Mouse (Mus musculus) cerebral cortex, adult 2 months (tissue): Measurements from ENCODE around the gene Fam213b.

Source experiments
- WGBS: fragments of 180-500 bp; shearing (Covaris S2); methylation state at CpG from one replicate; pipeline ENCODE4 v1.1.7; 2018; 5-methylcytosine and 5-hydroxymethylcytosine counted together

Fam213b gene

DNA sequence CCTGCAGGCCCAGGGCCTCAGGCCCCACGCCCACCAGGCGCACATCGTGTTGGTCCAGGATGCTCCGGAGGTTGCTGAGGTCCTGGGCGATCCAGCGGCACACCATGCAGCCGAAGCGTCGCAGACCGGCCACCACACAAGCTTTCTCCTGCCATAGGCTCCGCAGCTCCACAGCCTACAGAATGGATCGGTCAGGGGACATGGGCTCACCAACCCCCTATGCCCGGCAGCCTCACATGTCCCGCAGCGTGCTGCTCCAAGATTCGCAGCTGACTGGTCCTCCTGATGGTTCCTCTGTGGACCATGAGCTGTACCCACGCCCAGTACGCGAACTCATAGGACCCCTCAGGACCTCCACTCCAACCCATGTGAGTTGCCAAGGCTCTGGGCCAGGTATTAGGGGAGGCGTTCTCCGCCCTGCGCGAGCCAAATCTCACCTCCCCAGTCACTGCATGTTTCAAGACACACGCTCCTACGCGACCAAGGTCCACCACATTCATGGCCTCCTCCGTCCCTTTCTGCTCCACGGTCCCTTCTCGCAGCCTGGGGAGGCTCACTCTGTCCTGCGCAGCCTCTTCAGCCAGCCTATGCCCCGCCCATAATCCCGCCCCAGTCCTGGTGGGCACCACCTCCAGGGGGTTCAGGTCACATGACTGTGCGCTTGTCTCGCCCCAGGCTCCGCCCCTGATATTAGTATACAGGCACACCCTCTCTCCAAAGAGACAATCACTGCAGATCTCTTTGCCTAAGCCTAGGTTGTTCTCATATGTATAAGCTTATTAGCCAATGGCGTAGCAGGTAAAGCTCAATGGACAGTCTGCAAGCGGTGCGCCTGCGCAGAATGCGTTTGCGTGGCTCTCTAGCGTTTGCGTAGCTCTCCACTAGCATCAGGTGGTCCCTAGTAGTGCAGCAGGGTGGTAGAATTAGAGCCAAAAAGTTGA, at the start of gene Fam213b:
Gene Fam213b, minus strand, starts transcription at position 630 of the 941 bp plus-strand sequence.
- 2% methylated on average over 43 of the region's 43 CpGs for WGBS

DNA sequence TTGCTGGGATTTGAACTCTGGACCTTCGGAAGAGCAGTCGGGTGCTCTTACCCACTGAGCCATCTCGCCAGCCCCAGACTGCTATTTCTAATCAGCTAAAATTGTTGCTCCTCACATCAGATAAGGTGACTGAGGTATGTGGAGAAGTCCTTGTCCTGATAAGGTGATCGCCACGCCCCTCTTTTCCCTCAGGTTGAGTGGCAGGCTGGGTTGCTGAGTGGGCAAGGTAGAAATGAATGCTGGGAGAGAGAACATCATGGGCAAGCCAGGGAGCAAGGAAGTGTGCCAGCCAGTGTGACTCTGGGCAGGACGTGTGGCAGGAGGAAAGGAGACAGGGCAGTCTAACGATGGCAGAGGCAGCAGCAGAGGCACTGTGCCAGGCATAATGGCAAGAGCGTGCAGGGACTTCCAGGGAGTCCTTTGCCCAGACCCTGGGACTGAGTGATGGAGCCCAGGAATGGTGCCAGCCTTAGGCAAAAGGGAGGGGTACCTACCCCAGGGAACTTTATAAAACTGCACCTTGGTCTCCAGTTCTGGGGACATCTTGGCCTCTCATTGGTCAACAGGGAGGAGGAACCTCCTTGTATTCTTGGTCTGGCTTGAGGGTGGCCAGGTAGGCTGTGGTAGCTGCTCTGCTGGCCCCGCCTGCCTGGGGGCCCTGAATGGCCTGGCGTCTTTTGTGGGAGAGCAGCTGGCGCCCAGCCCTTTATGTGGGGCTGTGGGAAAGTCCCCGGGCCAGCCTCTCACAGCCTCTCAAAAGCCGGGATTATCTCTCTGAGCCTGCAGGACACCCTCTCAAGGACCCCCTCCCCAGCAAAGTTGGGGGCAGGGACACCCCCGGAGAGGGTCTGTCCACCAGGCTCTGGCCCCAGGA, 49.4 kb upstream of the Fam213b start:
- WGBS: 38% methylated on average over 14 of the region's 14 CpGs

DNA sequence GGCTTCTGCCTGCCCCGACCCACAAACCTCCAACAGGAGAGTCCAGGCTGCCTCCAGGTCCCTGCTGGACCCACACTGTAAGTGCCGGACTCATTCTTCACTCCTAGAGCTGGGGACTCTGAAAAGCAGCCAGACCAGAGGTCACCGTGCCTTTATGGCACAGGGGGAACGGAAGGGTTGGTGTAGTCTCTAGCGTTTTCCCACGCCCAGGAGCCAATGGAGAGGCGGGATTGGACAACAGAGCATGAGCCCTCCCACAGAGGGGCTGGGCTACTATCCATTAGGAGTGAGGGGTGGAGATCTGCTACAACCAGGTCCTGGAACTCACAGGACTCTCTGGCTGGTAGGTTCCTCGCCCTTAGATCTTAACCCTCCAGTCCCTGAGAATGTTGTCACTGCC, 47.4 kb upstream of the Fam213b start:
- 9% methylated on average over 8 of the region's 8 CpGs for WGBS

DNA sequence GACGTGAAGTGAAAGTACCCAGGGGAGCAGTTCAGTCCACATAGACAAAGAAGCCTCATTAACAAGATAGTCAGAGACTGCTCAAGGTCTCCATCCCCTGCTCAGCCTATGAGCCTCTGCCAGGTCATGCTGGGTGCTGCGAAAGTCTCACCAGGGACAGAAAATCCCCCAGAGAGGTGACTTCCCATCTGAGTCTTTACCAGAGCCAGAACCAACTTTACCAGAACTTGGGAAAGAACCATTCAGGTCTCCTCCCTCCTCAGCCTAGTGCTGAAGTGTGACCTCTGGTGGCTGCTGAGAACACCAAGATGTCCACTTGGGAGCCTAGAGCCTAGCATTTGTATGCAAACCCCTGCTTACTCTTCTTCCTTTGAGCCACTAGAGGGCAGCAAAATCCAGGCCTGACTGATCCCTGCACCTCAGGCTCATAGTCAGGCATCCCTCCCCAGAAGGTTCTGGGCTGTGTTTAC, 45.2 kb upstream of the Fam213b start:
- WGBS: 49% methylated on average over 2 of the region's 2 CpGs

DNA sequence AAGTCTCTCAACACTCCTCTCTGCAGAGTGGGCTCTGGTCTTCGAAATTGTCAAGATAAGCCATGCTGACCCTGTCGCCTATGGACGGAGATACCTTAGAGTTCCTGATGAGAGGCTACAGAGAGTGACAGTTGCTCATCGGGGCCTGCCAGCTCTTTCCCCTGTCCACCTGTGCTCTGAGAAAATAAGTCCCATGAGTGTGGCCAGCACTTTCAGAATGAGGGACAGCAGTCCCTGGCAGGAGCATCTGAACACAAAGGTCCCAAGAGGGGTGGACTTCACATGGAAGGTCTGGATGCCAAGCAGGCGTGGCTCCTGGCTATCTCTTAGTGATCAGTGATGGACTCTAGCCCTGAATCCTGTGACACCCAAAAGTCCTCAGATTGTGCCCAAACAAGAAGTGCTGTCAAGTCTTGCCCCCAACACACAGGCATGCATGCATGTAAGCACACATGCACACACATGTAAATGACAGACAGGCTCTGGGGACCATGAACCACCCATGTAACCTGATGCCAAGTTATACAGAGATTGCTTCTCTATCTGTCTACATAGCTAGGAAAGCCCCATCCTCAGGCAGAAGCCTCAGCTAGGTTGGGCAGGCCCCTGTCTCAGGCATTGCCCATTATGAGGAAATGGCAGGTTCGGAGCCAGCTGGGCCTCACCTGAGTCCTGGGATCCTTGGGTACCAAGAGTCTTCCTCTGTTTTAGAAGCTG, 44.5 kb upstream of the Fam213b start:
- 96% methylated on average over 6 of the region's 6 CpGs for WGBS

DNA sequence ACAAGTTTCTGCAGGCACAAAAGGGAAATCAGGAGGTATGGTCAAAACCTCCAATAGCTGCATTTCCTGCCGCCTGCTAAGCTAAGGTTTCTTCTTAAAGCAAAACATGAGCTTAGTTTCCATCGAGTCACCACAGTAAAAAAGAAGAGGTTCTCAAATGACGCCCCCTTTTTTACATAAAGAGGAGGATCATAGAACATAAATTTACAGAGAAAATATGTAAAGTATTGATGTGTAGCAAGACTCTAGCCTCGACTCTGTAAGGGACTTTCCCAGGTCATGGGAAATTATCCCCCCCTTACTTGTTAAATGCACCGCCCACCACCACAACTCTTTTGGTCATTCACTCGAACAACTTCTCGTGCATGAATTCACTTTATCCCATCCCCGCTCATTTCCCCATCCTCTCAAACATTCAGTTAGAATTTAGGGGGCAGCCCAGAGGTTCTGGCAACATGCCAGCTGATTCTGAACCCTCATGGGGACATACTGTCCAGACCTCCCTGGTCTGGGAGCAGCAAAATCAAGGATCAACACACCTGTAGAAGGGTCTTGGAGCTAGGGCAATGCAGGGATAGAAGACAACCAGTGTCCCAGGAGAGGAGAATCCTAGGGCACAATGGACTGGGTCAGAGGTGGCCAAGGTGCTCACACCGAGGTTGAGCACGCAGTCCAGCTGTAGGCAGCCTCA, 43.8 kb upstream of the Fam213b start:
- WGBS: 82% methylated on average over 10 of the region's 10 CpGs

DNA sequence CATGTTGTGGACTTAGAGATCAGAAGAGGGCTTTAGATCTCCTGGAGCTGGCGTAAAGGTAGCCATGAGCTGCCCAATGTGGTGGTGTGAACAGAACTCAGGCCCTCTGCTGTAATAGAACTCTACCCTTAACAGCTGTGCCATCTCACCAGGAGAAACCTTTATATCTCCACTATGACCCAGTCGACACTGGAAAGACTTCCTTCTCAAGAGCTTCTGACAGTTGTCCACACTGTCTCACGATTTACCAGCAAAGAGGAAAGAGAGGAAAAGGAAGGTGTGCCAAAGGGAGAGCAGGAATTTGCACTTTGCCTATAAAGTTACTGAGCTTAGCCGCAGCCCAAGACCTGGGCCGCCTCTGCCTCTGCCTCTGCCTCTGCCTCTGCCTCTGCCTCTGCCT, 42.9 kb upstream of the Fam213b start:
- 96% methylated on average over 4 of the region's 5 CpGs for WGBS

DNA sequence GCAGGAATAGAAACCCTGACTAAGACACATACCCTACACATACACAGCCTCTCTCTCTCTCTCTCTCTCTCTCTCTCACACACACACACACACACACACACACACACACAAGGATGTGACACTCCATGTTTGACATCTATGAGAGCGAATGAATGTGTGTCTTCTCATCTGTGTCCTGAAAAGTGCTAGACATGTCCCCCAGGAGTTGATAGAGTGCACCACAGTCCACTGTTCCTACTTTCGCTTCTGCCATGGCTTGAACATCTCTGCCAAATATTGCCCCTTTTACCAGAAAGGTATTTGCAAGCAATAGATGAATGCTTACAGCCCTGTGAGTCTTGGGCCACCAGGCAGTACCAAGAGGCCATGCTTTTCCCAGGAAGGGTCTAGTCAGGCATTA, 41.2 kb upstream of the Fam213b start:
- WGBS: 95% methylated on average over 2 of the region's 2 CpGs

DNA sequence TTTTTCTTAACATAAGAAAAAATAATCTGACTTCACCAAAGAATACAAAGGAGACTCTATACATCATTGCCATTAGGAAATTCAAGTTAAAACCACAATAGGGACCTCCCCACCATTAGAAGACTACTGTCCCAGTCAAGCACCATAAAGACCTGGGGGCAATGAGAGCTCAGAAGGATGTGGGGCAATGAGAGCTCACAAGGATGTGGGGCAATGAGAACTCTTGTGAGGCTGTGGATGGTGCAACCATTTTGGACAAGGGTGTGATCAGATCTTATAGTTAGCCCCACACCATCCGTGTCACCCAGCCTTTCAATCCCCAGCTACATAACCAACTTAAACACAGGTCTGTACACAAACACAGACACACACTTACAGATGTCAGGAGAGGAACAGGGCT, 38.8 kb upstream of the Fam213b start:
- WGBS: 88% methylated on average over 1 of the region's 1 CpGs

DNA sequence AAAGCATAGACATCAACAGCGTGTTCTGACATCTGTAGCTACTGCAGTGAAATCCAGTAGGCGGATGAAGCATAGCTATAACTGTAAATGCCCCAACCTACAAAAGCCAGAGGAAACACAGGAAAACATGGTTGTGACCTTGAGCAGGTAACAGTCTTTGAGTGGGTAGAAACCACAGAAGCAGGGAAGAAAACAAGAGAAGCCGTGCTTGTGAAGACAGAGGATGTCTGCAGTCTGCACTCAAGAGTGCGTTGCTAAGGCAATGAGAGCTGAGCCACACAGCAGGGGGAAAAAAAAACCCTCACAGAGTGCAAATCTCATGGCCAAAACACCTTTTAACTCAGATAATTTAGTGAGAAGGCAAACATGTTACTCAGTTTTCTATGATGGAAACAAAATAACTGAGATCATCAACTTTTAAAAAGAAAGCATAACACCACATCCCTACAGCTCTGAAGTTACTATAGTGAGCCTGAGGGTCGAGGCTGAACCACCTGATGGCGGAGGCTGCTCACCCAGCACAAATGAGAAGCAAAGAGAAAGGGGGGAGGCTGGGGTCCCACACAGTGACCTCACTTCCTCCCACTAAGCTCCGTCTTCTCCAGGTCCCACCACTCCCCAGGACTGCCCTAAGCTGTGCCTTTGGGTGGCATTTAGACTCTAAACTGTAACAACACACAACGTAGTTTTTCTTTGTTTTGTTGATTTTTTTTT, 37.8 kb upstream of the Fam213b start:
- WGBS: 64% methylated on average over 8 of the region's 8 CpGs

DNA sequence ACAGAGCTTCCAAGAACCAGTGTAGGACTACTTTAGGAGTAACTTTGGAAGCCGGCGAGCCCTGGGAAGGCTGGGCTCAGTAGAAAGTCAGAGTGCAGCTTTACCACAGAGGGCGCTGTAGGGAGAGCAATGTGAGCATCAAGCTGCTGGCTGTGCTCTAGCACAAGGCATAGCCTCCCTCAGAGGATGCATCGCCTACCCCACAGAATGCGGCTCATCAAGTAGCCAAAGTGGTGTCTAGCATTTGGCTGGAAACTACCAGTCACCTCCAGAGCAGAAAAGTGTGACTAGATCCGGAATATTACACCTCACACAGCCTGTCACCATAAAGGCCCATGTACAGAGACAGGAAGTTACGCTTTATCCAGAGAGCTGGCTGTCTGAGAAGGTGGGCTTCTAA, 36.9 kb upstream of the Fam213b start:
- WGBS: 85% methylated on average over 7 of the region's 7 CpGs

DNA sequence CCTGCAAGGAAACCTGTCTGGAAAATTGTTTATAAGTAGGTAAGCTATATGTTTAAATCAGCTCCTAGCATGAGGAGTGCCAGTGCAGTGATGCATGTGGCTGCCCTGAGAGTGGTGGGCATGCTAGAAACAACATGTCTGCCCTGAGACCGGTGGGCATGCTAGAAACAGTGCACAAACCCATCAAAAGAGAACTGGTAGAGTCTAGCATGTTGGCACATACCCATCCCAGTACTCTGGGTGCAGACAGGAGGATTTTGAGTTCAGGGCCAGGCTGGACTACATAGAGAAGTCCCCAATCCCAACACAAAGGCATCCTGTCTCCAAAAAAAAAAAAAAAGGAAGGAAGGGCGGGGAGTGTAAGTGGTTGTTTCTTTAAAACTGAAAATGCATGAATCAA, 35.9 kb upstream of the Fam213b start:
- 98% methylated on average over 2 of the region's 2 CpGs for WGBS

DNA sequence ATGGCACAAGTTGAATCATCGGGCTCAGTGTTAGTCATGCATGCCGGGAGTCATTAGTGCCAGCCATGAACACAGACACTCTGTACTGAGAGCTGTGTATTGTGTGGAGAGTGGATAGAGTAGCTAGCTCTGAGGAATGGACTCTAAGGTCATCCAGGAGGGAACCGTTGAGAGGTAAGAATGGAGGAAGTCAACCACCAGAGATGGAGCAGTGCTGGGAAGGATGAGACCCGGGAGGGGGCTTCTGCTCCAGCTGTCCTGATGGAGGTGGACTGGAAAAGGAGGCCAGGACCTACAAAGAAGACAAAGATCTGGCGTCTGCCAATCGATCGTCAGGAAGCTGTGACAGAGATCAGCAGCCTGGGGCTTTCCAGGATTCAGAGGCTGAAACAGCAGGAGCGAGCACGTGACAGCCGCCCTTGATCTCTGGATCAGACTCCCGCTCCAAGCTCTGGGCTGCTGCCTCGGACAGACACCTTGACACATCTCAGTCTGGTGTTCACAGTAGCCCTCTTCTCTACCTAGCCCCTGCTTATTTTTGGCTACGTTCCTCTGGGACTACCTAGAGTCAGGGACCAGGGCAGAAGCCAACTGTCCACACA, 34.5 kb upstream of the Fam213b start:
- WGBS: 65% methylated on average over 13 of the region's 13 CpGs

DNA sequence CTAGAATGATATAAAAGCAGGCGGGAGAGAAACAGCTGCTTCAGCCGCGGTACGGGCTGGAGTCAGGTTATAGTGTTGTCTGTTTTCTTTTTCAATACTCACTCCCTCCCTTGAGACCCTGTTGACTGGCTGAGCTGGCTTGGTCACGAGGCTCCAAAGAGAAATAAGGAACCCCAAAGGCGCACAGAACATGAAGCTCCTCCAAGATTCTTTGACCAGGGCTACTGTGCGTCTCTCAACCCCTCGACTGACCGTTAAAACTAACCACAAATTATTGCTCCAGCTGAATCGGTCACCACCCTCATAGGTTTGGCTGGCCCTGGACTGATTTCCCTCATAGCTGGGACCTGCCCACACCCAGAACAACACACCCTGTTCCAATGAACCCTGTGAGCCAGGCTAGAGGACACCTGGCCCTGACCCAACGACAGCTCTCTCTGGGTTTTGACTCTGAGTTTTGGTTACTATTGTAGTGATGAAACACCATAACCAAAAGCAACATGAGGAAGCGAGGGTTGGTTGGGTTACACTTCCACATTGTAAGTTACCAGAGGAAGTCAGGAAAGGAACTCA, 30.2 kb upstream of the Fam213b start:
- 77% methylated on average over 12 of the region's 12 CpGs for WGBS

DNA sequence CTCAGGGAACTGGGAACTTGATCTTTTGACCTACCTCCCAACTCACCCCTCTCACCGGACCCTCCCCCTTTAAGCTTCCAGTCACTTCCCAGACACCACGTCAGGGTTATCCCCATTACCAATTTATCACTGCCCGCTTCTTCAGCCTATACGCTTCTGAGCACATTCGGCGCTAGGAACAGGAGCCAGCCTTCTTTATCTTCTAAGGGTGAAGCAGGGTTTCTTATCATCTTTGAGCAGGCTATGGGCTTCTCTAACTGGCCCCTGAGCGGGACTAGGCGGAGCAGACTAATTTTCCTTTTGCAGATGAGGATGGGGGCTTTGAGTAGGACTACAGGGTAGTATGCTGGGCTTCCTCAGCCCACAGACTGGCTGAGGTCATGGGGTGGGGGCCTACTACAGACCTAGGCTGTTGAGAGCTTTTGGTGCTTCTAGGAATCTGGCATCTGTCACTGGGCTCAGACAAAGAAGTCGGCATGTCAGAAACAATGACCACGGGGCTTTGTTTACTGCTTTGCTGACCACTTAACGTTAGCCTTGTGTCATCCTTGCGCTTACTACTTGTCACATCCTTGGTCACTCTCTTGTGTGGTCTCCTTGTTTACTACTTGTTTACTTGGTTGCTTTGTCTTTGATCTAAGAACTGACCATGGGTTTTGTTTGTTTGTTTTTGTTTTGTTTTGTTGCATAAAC, 29.6 kb upstream of the Fam213b start, which contains the start of gene Tnfrsf14:
Gene Tnfrsf14, minus strand, starts transcription at position 169 of the 693 bp plus-strand sequence.
- 82% methylated on average over 12 of the region's 12 CpGs for WGBS

DNA sequence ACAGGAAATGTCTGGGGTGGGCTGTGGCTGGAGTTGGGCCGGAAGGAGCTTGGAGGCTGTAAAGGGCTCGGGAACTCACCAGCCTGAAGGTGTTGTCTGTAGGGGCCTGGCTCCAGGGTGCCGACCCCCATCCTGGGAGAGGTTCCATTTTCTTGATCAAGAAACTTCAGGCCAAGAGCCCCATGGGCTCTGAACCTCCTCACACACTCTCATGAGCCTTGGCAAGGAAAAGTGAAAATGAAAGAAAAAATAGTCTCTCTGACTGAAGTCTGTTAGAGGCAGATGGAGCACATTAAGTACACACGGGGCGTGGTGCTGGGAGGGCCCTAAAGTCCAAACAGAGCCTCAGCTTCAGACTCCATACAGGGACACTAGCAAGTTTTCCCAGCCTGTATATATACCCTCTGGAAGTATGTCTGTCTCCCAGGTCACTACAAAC, 29.0 kb upstream of the Fam213b start:
- WGBS: 58% methylated on average over 5 of the region's 5 CpGs

DNA sequence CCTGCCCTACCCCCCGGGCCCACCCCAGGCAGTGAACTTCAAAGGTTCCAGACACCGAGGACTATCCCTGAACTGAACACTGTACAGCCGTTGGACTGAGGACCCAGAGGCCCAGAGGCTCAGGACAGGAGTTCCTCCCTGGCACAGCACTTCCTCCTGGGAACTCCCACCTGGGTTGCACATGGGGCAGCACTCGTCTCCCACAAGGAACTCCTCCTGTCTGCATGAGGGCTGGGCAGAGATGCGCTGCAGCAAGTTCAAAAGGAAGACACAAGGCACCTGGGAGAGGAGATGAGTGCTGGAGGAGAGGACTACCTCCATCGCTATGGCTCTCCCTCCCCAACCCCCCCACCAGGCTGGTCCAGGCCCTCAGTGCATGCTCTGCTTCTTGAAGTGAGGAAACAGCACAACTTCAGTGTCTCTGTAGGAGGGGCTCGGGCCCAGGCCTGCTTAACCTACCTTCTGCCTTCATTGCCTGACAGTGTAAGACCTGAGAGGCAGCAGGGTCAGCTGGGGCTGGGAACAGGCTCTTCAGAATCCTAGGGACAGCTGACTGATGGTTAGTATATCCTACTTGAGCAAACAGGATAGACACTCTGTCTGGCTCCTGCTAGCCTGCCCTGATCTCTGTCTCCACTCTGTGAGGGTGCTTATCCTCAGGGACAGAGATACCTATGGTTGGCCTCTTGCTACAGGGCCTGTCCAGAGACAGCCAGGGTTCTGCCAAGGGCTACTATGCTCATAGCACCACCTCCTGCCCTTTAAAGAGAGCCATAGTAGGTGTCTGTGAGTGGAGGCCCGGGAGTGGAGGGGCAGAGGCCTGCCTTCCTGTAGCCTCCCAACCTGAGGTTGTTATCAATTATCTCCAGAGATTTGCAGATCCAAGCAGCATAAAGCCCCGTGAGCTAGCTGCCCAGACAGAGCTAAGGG, 28.3 kb upstream of the Fam213b start:
- WGBS: 76% methylated on average over 9 of the region's 9 CpGs

DNA sequence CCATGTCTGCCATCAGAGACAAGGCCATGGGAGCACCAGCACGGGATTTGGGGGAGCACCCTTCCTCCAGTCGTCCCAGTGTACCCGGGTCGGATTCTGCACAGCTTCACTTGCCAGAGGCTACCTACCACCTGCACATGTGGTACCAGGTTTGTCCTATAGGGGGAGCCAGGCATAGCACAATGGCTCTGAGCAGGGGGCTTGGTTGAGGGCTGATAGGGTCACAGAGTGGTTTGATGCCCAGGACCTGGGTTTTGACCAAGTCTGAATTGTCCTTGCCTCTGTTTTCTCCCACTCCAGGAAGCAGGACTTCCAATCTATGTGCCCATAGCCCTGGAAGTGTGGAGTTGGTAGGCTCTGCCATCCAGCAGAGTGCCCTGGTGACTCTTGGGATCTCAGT, 26.5 kb upstream of the Fam213b start:
- WGBS: 65% methylated on average over 4 of the region's 4 CpGs
